Mouse (Mus musculus) kidney, adult 2 months (tissue): ENCODE results near the gene Ano1. TPM values are rescaled to one million over a fixed set of nuclear protein-coding genes. Genes with fewer than 3 reads are reported as not detected.
A peak's percentile ranks its signal among the peaks of the same experiment; 100 is the strongest.

Source experiments
- DNase-seq: peaks from one replicate; pipeline ENCODE4 v3.0.0; 2021
- H3K27ac ChIP-seq: fragments of 200-500 bp; 2 replicates; pipeline ENCODE4 v1.5.1; 2012; ENCODE audit warnings: low read depth, low read length, control low read depth, inconsistent platforms; ENCODE audit not compliant: insufficient read depth
- H3K27me3 ChIP-seq: fragments of 200-500 bp; replicated peaks from 2 replicates; pipeline ENCODE4 v1.6.1; 2012; ENCODE audit warnings: mild to moderate bottlenecking, moderate library complexity, low read length, inconsistent platforms; ENCODE audit not compliant: control insufficient read depth, insufficient read depth
- H3K36me3 ChIP-seq: fragments of 200-500 bp; 2 replicates; pipeline ENCODE4 v1.6.1; 2012; ENCODE audit warnings: mild to moderate bottlenecking, moderate library complexity, low read length, inconsistent platforms; ENCODE audit not compliant: control insufficient read depth, insufficient read depth
- H3K4me1 ChIP-seq: fragments of 200-500 bp; 2 replicates; pipeline ENCODE4 v1.6.1; 2011; ENCODE audit warnings: low read length; ENCODE audit not compliant: control insufficient read depth, insufficient read depth
- H3K4me3 ChIP-seq: fragments of 200-500 bp; 2 replicates; pipeline ENCODE4 v1.5.1; 2011; ENCODE audit warnings: mild to moderate bottlenecking, low read depth, low read length, control low read depth; ENCODE audit not compliant: insufficient read depth
- CTCF ChIP-seq: fragments of 200-500 bp; conservative IDR thresholded peaks from 2 replicates; pipeline ENCODE4 v1.5.1; 2011; ENCODE audit warnings: low read depth, mild to moderate bottlenecking, control low read depth, low read length, moderate library complexity, mixed read lengths; ENCODE audit not compliant: insufficient read depth, insufficient read length
- POLR2A ChIP-seq: fragments of 200-500 bp; IDR thresholded peaks from one replicate; pipeline ENCODE4 v1.6.1; 2011; ENCODE audit warnings: low read depth, low read length, control low read depth
- WGBS: fragments of 180-500 bp; shearing (Covaris S2); methylation state at CpG from one replicate; pipeline ENCODE4 v1.1.7; 2018; 5-methylcytosine and 5-hydroxymethylcytosine counted together
- polyA plus RNA-seq: library from polyadenylated mRNA; depleted of rRNA; stranded (reverse); fragments of >200 nt; gene quantifications from 2 replicates; pipeline ENCODE4 v1.2.3, GENCODE M21; 2012

Ano1 gene
- polyA plus RNA-seq, 1 experiment, result 10.0 TPM

- Histone ChIP-seq H3K4me3 (no peak overlapping the region), H3K27me3 (no peaks in the 10 kb centered on the region), H3K4me1 (no peaks in the 10 kb centered on the region), H3K27ac (no peak overlapping the region), H3K36me3 (no peaks in the 10 kb centered on the region)
- 54% methylated on average over 2 of the region's 2 CpGs for WGBS
- TF ChIP-seq POLR2A (no peak), CTCF (no peak)
- DNase-seq, result no peak
Measured at GRCm38 (mm10) chr7:144636000-144636399, 115.8 kb downstream of the Ano1 start.

GRCm38 (mm10) chr7:144634875-144635274 lies 116.9 kb downstream of the Ano1 start:
- Histone ChIP-seq H3K4me3 (no peak overlapping the region), H3K27ac (no peak overlapping the region), H3K36me3 (no peaks in the 10 kb centered on the region), H3K27me3 (no peaks in the 10 kb centered on the region), H3K4me1 (no peaks in the 10 kb centered on the region)
- WGBS, result 63% methylated on average over 6 of the region's 6 CpGs
- no peak for DNase-seq
- TF ChIP-seq CTCF, result no peak
- no peak for TF ChIP-seq POLR2A

GRCm38 (mm10) chr7:144634450-144634849 lies 117.3 kb downstream of the Ano1 start:
- Histone ChIP-seq H3K4me1 (no peaks in the 10 kb centered on the region), H3K27ac (no peak overlapping the region), H3K27me3 (no peaks in the 10 kb centered on the region), H3K36me3 (no peaks in the 10 kb centered on the region), H3K4me3 (no peak overlapping the region)
- WGBS, result 60% methylated on average over 3 of the region's 3 CpGs
- TF ChIP-seq CTCF (no peak), POLR2A (no peak)
- DNase-seq, result peak; percentile 10

GRCm38 (mm10) chr7:144632321-144632720 lies 119.5 kb downstream of the Ano1 start:
- Histone ChIP-seq H3K4me3 (no peak overlapping the region), H3K27me3 (no peaks in the 10 kb centered on the region), H3K27ac (no peak overlapping the region), H3K4me1 (no peaks in the 10 kb centered on the region), H3K36me3 (no peaks in the 10 kb centered on the region)
- DNase-seq, result no peak
- TF ChIP-seq CTCF, result no peak
- no peak for TF ChIP-seq POLR2A

GRCm38 (mm10) chr7:144630622-144631021 lies 121.2 kb downstream of the Ano1 start:
- H3K27ac ChIP-seq, result no peak overlapping the region
- no peaks in the 10 kb centered on the region for H3K36me3 ChIP-seq
- no peak overlapping the region for H3K4me3 ChIP-seq
- no peaks in the 10 kb centered on the region for H3K27me3 ChIP-seq
- no peaks in the 10 kb centered on the region for H3K4me1 ChIP-seq
- no peak for DNase-seq
- TF ChIP-seq POLR2A (no peak), CTCF (no peak)
- WGBS, result 69% methylated on average over 3 of the region's 3 CpGs

- H3K27ac ChIP-seq, result no peak overlapping the region
- H3K4me1 ChIP-seq, result no peaks in the 10 kb centered on the region
- 75% methylated on average over 3 of the region's 3 CpGs for WGBS
- no peaks in the 10 kb centered on the region for H3K27me3 ChIP-seq
- no peak for TF ChIP-seq CTCF
- no peak for TF ChIP-seq POLR2A
- no peak for DNase-seq
- no peak overlapping the region for H3K4me3 ChIP-seq
- H3K36me3 ChIP-seq, result no peaks in the 10 kb centered on the region
Measured at GRCm38 (mm10) chr7:144628334-144628915, 123.3 kb downstream of the Ano1 start.

GRCm38 (mm10) chr7:144627606-144628333 lies 124.0 kb downstream of the Ano1 start:
- no peak overlapping the region for H3K27ac ChIP-seq
- no peaks in the 10 kb centered on the region for H3K36me3 ChIP-seq
- TF ChIP-seq POLR2A, result no peak
- no peak for TF ChIP-seq CTCF
- WGBS, result 81% methylated on average over 13 of the region's 13 CpGs
- H3K4me3 ChIP-seq, result no peak overlapping the region
- H3K4me1 ChIP-seq, result no peaks in the 10 kb centered on the region
- no peak for DNase-seq
- H3K27me3 ChIP-seq, result no peaks in the 10 kb centered on the region
